Mouse (Mus musculus) olfactory bulb, adult 2 months (tissue): Measurements from ENCODE around the gene Zscan22. TPM values are rescaled to one million over a fixed set of nuclear protein-coding genes. Genes with fewer than 3 reads are reported as not detected.
"Not testable (repeated sequence)": the region's sequence is repeated elsewhere in the genome, so short reads cannot be mapped to it uniquely, and the experiment has no call there.

ENCODE experiments used
- H3K27ac ChIP-seq: fragments of 200-500 bp; 2 replicates; pipeline ENCODE4 v1.5.1; 2012; ENCODE audit warnings: low read depth, low read length; ENCODE audit not compliant: insufficient read depth
- H3K4me1 ChIP-seq: fragments of 200-500 bp; 2 replicates; pipeline ENCODE4 v1.6.1; 2012; ENCODE audit warnings: low read length; ENCODE audit not compliant: control insufficient read depth, insufficient read depth
- H3K4me3 ChIP-seq: fragments of 200-500 bp; 2 replicates; pipeline ENCODE4 v1.5.1; 2012; ENCODE audit warnings: mild to moderate bottlenecking, low read depth, low read length, moderate library complexity; ENCODE audit not compliant: insufficient read depth
- CTCF ChIP-seq: fragments of 200-500 bp; IDR thresholded peaks from 2 replicates; pipeline ENCODE4 v1.5.1; 2012; ENCODE audit warnings: low read depth, mild to moderate bottlenecking, low read length, moderate library complexity; ENCODE audit not compliant: insufficient read depth
- POLR2A ChIP-seq: fragments of 200-500 bp; IDR thresholded peaks from 2 replicates; pipeline ENCODE4 v1.6.1; 2012; ENCODE audit warnings: mild to moderate bottlenecking, low read depth, low read length, moderate library complexity; ENCODE audit not compliant: insufficient read depth
- WGBS: fragments of 180-500 bp; shearing (Covaris S2); methylation state at CpG from one replicate; pipeline ENCODE4 v1.1.7; 2018; 5-methylcytosine and 5-hydroxymethylcytosine counted together
- polyA plus RNA-seq: library from polyadenylated mRNA; stranded (reverse); fragments of >200 nt; gene quantifications from 2 replicates; pipeline ENCODE4 v1.2.4, GENCODE M21; 2012; ENCODE audit warnings: low replicate concordance; ENCODE audit not compliant: missing spikeins, insufficient read depth, insufficient read length

Zscan22 gene
- not detected in 2 replicates for polyA plus RNA-seq

GRCm38 (mm10) chr7:12897655-12898410 is at the start of gene Zscan22:
Gene Zscan22, plus strand, starts transcription at chr7:12897815.
- Histone ChIP-seq H3K27ac (no peak within 1 kb of the TSS), H3K4me3 (peak within 1 kb of the TSS; percentile 62), H3K4me1 (no peaks in the 10 kb centered on the region; the same call in 1 of the 2 replicates)
- TF ChIP-seq POLR2A (0 out of 2 replicates have a peak, but pooled peaks have one; percentile 59), CTCF (no peak)
- WGBS, result 5% methylated on average over 36 of the region's 36 CpGs

- no peaks in the 10 kb centered on the region for H3K4me1 ChIP-seq
- WGBS, result 20% methylated on average over 3 of the region's 3 CpGs
- H3K27ac ChIP-seq, result no peak overlapping the region
- H3K4me3 ChIP-seq, result no peak overlapping the region
- no peak for TF ChIP-seq POLR2A
- TF ChIP-seq CTCF, result no peak
Measured at GRCm38 (mm10) chr7:12874301-12874700, 23.3 kb upstream of the Zscan22 start.

DNA sequence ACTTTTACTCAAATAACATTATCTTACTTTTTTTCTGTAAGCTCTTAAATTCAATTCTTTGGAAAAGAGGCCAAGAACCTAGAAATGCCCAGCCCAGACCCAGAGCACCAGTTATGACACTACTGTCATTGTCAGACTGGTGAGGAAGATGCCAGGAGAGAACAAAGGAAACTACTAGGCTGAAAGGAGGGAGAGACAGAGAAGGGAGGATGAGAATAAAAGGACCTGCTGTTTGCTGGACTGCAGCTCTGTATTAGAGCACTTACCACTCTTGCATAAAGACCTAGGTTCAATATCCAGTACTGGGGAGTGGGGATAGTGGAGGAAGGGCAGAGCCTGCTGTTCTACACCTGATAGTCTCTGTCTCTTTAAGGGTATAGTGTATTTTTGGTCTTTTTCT is 17.6 kb upstream of the Zscan22 start:
- peaks cover 5% of the 10 kb centered on the region; the same call in 1 of the 2 replicates for H3K4me1 ChIP-seq
- TF ChIP-seq CTCF (no peak), POLR2A (no peak)
- H3K27ac ChIP-seq, result no peak overlapping the region
- no peak overlapping the region for H3K4me3 ChIP-seq

- H3K4me3 ChIP-seq, result peak overlapping the region; percentile 85
- H3K27ac ChIP-seq, result peak overlapping the region; percentile 52; the same call in 1 of the 2 replicates
- not testable (repeated sequence) for H3K4me1 ChIP-seq
- WGBS, result 28% methylated on average over 8 of the region's 8 CpGs
Measured at GRCm38 (mm10) chr7:12880497-12880896, 17.1 kb upstream of the Zscan22 start.

GRCm38 (mm10) chr7:12880911-12881660 is 16.5 kb upstream of the Zscan22 start, which contains the start of gene Zfp128:
Gene Zfp128, plus strand, starts transcription at chr7:12881177.
- WGBS, result under 1% methylated on average over 35 of the region's 35 CpGs
- Histone ChIP-seq H3K27ac (peak within 1 kb of the TSS; percentile 52), H3K4me1 (peaks cover 5% of the 10 kb centered on the region; the same call in 1 of the 2 replicates), H3K4me3 (peak within 1 kb of the TSS; percentile 85)
- TF ChIP-seq POLR2A (peak; percentile 83), CTCF (no peak)

DNA sequence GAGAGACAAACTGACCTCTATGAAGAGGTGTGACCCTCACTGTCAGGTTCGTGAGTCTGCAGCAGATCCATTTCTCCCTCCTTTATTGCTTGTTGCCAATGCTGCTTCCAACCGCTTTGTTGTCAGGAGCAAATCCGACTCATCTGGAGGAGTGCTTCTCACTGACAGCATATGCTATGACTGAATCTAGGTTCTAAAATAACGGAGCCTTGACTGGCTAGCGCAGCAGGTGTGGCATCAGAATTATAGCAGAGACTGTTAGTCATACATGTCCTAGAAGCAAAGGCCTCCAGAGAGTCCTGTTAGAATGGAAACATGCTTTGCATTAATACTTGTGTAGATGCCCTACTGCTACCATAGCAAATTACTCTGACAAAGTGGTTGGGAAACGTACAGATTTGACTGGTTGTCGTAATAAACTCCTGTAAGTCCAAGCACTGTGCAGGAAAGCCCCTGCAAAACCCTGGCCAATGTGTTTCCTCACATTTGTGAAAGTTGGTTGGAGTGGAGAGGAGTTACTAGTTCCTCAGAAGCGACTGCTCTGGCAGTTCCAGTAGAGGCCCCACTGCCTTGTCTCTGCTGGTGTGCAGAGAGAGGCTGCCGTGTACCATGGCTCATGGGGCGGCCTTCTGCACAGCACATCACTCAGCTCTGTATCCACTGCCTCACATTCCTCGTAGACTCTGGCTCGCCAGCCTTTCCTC is 10.9 kb upstream of the Zscan22 start:
- no peak for TF ChIP-seq CTCF
- no peak for TF ChIP-seq POLR2A
- Histone ChIP-seq H3K4me1 (peaks cover 2% of the 10 kb centered on the region; the same call in 1 of the 2 replicates), H3K4me3 (no peak overlapping the region), H3K27ac (no peak overlapping the region)
- 91% methylated on average over 12 of the region's 12 CpGs for WGBS

- Histone ChIP-seq H3K27ac (no peak overlapping the region), H3K4me1 (no peaks in the 10 kb centered on the region), H3K4me3 (no peak overlapping the region)
- TF ChIP-seq CTCF, result no peak
- no peak for TF ChIP-seq POLR2A
- WGBS, result 93% methylated on average over 5 of the region's 5 CpGs
Measured at GRCm38 (mm10) chr7:12887585-12887984, 10.0 kb upstream of the Zscan22 start.

- H3K27ac ChIP-seq, result no peak overlapping the region
- no peaks in the 10 kb centered on the region for H3K4me1 ChIP-seq
- 92% methylated on average over 14 of the region's 14 CpGs for WGBS
- H3K4me3 ChIP-seq, result no peak overlapping the region
- TF ChIP-seq POLR2A (no peak), CTCF (no peak)
Measured at GRCm38 (mm10) chr7:12890928-12891327, 6.7 kb upstream of the Zscan22 start.
